Mouse (Mus musculus): ENCODE data around the gene Rab44.

- TF ChIP-seq GATA1 (IDR thresholded peaks at IDR 0.05; ENCODE audit: low read length) (no peak), TAL1 (IDR thresholded peaks at IDR 0.05; ENCODE audit: low read length) (no peak)
Observed at GRCm38 (mm10) chr17:29099076-29099475, 14.9 kb upstream of the Rab44 start.
